Mouse (Mus musculus) cortical plate, adult 2 months (tissue): ENCODE measurements around the gene Hoxd8. TPM values are rescaled to one million over a fixed set of nuclear protein-coding genes. Genes with fewer than 3 reads are reported as not detected.

Source experiments
- H3K27ac ChIP-seq: fragments of 200-500 bp; 2 replicates; pipeline ENCODE4 v1.5.1; 2012; ENCODE audit warnings: low read length, control low read depth, inconsistent platforms; ENCODE audit not compliant: insufficient read depth
- H3K4me1 ChIP-seq: fragments of 200-500 bp; 2 replicates; pipeline ENCODE4 v1.6.1; 2011; ENCODE audit warnings: low read length; ENCODE audit not compliant: control insufficient read depth, insufficient read depth
- H3K4me3 ChIP-seq: fragments of 200-500 bp; 2 replicates; pipeline ENCODE4 v1.5.1; 2011; ENCODE audit warnings: mild to moderate bottlenecking, low read length, control low read depth; ENCODE audit not compliant: insufficient read depth
- CTCF ChIP-seq: fragments of 200-500 bp; IDR thresholded peaks from 2 replicates; pipeline ENCODE4 v1.5.1; 2011; ENCODE audit warnings: mild to moderate bottlenecking, control low read depth, low read length; ENCODE audit not compliant: insufficient read depth; ENCODE audit errors: extremely low read depth
- POLR2A ChIP-seq: fragments of 200-500 bp; IDR thresholded peaks from 2 replicates; pipeline ENCODE4 v1.6.1; 2011; ENCODE audit warnings: mild to moderate bottlenecking, low read length, control low read depth; ENCODE audit not compliant: insufficient read depth; ENCODE audit errors: extremely low read depth
- polyA plus RNA-seq: library from polyadenylated mRNA; depleted of rRNA; stranded (reverse); fragments of >200 nt; gene quantifications from 2 replicates; pipeline ENCODE4 v1.2.3, GENCODE M21; 2012

Gene Hoxd8
- polyA plus RNA-seq, 1 experiment, result not detected

DNA sequence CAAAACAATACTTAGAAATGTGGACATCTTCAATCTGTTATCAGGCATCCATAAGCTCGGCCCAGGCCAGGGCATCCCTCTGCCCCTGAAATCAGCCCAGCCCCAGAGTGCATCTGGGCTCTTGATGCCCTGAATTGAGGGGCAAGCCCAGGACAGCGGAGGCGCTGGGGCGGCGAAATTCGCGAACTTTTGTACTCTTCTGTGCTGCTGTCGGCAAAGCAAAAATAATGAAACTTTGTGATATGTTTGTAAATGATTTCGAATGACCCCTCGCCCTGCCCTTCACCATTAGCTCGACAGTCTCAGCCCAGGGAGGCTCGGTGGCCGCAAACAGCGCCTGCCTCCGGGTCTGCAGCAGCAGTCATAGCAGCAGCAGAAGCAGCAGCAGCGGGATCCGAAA, 20.8 kb downstream of the Hoxd8 start:
- Histone ChIP-seq H3K27ac (no peak overlapping the region), H3K4me1 (no peaks in the 10 kb centered on the region), H3K4me3 (no peak overlapping the region)
- TF ChIP-seq CTCF, result no peak
- no peak for TF ChIP-seq POLR2A

DNA sequence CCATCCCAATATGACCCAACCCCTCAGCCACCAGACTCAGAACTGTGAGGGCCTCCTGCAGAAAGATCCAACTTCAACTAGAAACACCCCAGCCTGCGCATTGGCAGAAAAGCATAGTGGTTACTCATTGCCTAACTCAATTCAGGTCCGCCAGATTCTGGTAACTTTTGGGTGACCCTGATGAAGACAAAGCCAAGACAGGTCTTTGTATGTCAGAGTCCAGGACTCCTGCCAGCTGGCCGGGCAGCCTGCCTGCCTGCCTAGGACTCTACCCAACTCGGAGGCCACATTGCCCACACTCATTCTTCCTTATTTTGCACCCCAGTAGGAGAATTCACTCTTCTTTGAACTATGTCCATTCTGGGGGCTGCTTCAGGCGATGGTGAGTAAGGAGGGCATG, 22.1 kb downstream of the Hoxd8 start, which contains the start of gene Gm28230:
Gm28230 (plus strand) TSS at position 178 of the 400 bp plus-strand sequence.
- H3K4me1 ChIP-seq, result no peaks in the 10 kb centered on the region
- no peak within 1 kb of the TSS for H3K27ac ChIP-seq
- no peak within 1 kb of the TSS for H3K4me3 ChIP-seq
- TF ChIP-seq CTCF (no peak), POLR2A (no peak)

DNA sequence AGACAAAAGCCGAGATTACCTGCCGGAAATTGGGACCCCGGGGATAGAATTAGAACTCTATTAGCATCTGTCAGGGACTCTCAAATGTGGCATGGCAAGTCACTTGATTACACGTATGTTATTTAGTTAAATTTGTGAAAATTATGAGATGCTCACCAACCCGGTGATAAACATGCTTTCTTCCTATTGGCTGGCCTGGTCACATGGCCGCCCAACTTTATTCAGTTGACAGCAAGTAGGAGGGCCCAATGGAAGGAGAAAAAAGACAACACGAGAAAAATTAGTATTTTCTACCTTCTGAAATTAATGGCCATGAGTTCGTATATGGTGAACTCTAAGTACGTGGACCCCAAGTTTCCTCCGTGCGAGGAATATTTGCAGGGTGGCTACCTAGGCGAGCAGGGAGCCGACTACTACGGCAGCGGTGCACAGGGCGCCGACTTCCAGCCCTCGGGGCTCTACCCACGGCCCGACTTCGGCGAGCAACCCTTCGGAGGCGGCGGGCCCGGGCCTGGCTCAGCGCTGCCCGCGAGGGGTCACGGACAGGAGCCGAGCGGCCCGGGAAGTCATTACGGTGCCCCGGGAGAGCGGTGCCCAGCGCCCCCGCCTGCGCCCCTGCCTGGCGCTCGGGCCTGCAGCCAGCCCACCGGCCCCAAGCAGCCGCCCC, 22.7 kb downstream of the Hoxd8 start:
- TF ChIP-seq CTCF (no peak), POLR2A (no peak)
- no peak overlapping the region for H3K4me3 ChIP-seq
- H3K4me1 ChIP-seq, result no peaks in the 10 kb centered on the region
- H3K27ac ChIP-seq, result no peak overlapping the region

DNA sequence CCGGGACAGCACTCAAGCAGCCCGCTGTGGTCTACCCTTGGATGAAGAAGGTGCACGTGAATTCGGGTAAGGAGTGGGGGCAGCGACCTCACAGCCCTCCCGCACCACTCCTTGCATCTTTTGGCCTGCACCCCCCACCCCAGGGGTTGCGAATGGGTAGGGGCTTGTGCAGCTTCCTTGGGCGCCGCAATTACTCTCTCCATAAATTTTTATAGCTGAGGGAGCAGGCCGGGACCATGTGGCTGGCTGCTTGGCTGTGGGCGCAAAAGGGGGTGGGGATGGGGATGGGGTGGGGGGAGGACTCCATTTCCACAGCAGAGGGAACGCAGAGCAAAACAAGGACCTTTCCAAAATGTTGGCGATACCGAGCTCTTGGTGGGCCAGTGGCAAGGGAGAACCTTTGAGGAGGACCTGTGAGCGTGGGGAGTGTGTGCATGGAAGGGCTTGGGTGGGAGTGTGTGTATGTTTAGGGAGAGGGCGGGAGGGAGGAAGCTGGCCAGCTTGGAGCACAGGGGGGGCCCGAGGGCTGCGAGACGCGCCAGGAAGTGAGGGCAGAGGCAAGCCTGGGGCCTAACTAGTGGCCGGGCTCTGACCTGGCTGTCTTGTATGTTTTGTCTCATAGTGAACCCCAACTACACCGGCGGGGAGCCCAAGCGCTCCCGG, 23.4 kb downstream of the Hoxd8 start:
- Histone ChIP-seq H3K4me1 (no peaks in the 10 kb centered on the region), H3K4me3 (no peak overlapping the region), H3K27ac (no peak overlapping the region)
- no peak for TF ChIP-seq CTCF

DNA sequence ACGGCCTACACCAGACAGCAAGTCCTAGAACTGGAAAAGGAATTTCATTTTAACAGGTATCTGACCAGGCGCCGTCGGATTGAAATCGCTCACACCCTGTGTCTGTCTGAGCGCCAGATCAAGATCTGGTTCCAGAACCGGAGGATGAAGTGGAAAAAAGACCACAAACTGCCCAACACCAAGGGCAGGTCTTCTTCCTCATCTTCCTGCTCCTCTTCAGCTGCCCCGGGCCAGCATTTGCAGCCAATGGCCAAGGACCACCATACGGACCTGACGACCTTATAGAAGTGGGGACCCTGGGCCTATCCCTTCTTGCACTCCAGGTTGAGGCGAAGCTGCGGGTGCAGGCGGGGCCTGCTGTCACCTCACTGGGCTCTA, 23.9 kb downstream of the Hoxd8 start:
- Histone ChIP-seq H3K4me3 (no peak overlapping the region), H3K27ac (no peak overlapping the region), H3K4me1 (no peaks in the 10 kb centered on the region)
- TF ChIP-seq CTCF (no peak), POLR2A (no peak)

DNA sequence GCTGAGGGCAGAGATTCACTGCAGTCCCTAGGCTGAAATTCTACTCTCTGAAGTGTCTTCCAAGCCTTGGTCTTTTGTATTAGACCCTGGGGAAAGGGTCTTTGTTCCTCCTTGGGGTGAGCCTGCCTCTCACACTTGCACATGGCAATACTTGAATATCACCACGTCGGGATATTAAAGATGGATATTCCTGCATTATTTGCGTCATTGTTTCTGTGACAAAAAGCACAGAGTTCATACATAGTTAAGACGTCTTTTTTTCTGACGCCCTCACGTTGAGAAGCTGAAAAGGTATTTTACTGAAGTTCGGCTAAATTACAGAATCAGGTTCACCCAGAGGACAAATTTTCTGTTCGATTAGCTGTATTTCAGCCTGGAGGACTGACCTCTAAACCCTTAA, 25.9 kb downstream of the Hoxd8 start:
- H3K27ac ChIP-seq, result no peak overlapping the region
- no peak for TF ChIP-seq CTCF
- TF ChIP-seq POLR2A, result no peak
- H3K4me1 ChIP-seq, result no peaks in the 10 kb centered on the region
- H3K4me3 ChIP-seq, result no peak overlapping the region

DNA sequence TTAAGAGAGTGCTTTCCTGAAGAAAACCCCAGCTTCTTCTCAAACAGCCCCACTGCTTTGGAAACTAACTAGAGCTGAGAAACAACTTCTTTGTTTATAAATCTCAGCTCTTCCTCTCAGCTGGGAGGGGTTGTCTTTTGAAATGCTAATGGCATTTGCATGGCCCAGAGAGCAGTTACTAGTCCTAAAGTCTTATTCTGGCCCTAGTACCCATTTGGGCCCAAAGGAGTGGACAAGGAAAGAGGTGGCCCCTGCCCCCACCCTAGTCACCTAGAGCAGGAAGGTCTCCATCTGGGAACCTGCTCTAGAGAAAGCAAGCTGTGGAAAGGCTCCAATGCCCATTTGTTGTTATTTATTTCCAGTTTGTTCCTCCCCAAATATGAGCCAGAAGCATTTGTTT, 26.6 kb downstream of the Hoxd8 start:
- H3K4me3 ChIP-seq, result no peak overlapping the region
- no peak overlapping the region for H3K27ac ChIP-seq
- H3K4me1 ChIP-seq, result no peaks in the 10 kb centered on the region
- TF ChIP-seq POLR2A (no peak), CTCF (no peak)

DNA sequence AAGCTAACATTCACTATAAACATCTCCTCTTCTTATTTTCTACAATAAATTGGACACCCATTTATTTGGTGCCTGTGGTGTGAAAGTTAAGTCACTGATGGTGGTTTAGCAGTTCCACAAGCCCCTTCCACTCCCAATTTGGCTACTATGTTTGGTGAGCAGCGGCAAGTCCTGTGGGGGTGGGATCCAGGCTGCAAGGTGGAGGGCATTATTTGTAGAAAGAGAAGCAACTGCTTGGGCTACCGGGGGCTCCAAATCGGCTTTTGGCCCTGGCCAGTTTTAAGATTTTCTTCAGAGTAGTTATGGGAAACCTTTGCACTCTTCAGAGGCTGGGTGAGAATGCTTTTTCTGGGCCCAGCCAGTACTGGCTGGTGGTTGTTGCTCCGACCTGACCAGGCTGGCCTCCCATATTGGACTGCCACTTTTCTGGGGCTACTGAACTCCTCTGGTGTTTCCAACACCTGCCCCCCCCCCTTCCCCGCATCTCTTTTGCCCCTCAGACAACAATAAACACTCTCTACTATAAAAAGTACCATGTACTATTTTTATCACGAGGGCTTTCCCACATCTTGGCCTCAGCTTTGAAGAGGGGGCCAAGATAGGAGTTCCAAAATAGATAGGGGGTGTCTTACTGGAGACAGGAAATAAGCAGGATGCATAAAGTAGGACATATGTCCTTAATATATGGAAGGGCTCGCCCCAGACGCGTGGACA, 27.5 kb downstream of the Hoxd8 start:
- no peak overlapping the region for H3K4me3 ChIP-seq

DNA sequence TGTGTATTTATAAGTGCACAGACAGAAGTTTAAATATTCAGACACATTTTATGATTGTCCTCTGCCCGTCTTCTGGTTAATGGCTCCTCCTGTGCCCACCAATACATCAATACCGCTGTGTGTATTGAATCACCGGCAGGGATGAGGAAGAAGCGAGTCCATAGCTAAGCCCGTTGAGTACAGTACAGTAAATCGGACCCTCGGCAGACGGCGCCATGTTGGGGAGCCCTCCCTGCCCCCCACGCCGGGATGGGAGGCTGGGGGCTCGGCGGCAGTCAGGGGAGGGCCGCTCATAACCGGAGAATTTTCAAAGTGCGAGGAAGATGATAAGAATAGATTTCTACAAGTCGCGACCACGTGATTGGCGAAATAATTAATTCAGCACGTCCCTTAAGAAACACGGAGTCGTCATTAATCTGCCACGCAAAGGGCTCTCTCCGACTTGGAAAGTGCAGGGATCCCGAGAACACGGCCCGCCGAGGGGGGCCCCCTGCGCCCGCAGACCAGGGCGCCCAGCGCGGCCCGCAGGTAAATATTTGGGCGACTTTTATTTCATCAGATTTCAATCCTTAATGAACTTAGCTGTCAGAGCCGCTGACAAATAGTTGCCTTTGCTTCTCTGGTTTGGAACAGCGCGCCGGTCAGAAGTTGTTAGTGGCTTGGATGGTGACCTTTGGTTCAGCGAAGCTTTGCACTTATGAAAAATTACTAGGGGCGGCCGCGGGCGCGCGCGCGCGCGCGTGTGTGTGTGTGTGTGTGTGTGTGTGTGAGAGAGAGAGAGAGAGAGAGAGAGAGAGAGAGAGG, 28.3 kb downstream of the Hoxd8 start:
- Histone ChIP-seq H3K4me1 (no peaks in the 10 kb centered on the region), H3K27ac (no peak overlapping the region), H3K4me3 (no peak overlapping the region)
- TF ChIP-seq POLR2A, result no peak
- no peak for TF ChIP-seq CTCF

More for the DNA sequence above, 27.5 kb downstream of the Hoxd8 start:
- TF ChIP-seq POLR2A, result no peak
- no peak for TF ChIP-seq CTCF
- Histone ChIP-seq H3K4me1 (no peaks in the 10 kb centered on the region), H3K27ac (no peak overlapping the region)
